Mouse (Mus musculus): ENCODE results near the gene Man2b2.
A peak's percentile ranks its signal among the peaks of the same experiment; 100 is the strongest.

Man2b2 gene

DNA sequence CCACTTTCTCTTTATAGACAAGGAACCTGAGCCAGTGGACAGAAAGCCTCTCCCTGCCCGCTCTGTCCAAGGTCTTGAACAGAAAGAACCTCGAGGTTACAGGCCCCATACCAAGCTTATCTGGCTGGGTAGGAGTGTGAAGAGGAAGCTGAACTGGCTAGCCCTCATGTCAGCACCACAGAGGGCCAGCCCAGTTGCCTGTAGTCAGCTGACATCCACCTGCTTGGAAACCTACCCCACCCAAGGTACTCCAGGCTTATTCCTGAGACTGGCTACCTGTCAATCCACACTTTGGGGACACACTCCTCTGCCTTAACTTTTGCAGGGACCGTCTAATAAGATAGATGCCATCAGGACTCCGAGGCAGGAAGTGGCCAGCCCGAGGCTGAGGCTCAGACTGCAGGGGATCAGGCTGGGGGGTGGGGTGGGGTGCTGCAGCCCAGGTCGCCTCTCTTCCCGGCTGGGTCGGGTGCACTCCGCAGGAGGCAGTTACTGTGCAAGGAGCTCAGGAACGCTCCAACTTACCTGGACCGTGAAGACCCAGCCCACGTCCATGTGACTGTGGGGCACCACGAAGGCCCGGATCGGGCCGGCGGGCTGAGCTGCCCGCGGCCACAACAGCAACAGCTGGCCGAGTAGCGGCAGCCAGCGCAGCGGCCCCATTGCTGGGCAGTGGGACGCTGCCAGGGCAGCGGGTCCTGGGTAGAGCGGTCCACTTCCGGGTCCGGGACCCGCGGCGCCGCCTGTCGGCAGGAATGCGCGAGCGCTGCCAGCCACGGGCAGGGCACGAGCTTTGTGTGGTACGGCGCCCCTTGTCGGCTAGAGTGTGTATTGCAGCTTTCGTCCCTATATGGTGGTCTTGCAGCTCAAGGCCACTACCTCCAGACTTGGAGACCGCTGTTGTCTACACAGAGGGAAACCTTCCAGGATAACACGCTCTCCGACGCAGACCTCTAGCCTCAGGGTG lies at the start of gene Man2b2:
Gene Man2b2 (minus strand): TSS at position 741 of the 967 bp plus-strand sequence.
- DNase-seq, result peak; percentile 93 to 98

DNA sequence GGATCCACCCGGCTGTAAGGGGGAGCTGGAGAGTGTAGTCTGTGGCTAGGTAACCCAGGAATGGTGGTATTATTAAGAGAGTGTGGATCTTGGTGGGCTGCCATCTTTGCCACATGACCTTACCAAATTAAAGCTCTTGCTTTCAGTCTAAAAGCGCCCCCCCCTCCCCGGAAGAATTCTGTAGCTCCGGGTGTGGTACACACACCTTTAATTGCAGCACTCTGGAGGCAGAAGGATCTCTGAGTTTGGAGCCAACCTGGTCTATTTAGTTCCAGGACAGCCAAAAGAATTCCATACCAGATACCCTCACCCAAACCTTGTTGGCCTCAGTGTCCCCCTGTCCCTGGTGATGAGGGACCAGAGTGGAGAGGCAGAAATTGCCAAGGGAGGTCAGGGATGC lies 48.3 kb upstream of the Man2b2 start:
- DNase-seq, result peak in 1 of 2 experiments; percentile 24

DNA sequence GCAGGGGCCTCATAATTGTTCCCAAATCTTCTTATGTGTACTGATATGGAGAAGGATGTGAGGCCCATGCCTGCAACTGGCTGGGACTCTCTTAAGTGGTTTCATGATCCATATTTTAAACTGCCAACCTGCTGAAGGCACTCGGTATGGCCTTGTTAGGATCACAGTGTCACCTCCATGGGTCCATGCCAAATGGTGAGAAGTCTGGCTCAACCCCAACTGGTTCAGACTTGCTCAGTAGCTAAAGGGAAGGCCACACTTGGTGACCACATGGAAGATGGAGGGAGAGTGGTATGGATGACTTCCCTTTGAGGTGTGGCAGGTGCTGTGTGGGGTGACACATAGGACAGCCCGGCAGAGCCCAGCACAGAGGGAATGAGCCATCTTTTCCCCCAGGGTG lies 47.2 kb upstream of the Man2b2 start:
- peak; percentile 67 to 72 for DNase-seq

DNA sequence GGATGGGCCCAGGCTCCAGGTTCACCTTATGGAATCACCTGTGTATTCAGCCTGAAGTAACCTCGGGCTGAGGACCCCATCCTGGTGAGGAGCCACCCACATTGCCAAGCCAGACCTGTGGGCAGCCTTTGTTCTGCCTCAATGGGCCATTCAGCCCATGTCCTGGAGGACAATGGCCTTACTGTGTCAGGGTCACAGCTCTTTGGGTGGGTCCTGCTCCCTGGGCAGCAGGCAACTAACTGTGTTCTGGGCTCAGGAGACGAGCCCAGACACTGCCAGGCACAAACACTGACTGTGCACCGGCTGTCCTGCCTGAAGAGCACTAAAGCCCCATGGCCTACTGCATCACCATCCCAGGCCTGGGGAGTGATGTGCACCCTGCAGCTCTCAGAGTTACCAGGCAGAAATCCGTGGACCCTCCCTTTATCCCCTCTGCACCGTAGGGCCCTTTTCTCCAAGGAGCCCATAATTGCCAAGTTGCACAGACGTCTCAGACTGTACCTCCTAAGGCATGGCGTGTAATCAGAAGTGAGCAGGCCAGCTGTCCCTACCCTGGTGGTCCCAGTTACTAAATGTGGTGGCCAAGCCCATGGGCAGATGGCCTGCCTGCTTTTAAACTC lies 46.4 kb upstream of the Man2b2 start:
- peak; percentile 42 to 69 for DNase-seq

- peak; percentile 37 to 58 for DNase-seq
Measured at GRCm38 (mm10) chr5:36875956-36876355, 45.5 kb upstream of the Man2b2 start.

GRCm38 (mm10) chr5:36870916-36871315 lies 40.5 kb upstream of the Man2b2 start:
- peak in 1 of 2 experiments; percentile 14 for DNase-seq

DNA sequence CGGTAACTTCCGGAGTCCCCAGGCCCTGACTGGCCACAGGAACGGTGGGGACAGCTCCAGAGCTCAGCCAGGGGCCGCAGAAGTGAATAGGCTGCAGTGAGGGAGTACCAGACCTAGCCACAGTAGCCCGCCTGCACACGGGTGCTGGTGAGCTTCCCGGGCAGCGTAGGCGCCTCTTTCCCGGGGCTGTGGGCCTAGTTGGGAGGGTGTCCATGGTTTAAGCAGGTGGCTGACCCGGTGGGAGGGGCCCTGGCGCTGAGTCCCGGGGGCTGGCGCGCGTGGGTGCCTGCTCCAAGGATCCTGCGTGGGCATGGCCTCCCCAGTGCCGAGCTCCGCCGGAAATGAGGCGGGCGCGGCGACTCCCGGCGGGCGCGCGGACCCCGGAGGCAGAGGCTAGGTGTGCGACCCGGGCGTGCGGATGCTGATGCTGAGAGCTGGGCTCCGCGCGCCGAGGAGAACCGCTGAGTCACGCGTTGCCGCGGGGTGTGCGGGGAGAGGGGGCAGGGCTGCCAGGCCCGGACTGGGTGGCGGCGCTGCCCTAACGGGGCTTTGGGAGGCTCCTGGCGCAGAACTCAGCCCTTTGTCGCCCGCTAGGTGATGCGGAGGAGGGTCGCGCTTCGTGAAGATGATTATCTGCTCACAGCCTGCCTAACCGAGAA lies 39.3 kb upstream of the Man2b2 start:
- DNase-seq, result peak; percentile 78 to 82

DNA sequence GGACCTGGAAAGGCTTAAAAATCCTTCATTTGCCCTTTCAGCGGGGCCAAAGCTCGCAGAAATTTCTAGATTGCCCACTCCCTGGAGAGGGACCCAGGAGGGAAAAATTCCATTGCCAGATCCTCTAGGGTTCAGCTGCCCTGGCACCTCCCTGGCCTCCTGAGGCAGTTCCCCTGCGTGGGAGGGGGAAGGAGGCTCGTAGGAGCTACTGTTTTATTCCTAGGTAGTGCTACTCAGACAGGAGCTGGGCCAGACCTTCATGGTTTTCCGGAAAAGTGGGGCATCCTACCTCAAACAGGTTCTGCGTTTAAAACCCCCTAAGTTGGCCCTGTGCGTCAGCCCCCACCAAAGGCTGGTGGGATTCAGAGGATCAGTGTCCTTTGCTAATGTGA lies 38.7 kb upstream of the Man2b2 start:
- DNase-seq, result peak; percentile 71 to 73

- DNase-seq, result peak; percentile 76 to 85
Measured at GRCm38 (mm10) chr5:36868266-36869090, 38.0 kb upstream of the Man2b2 start, which contains the start of gene Ppp2r2c. TSS of gene Ppp2r2c (plus strand) at chr5:36868513.

- DNase-seq, result peak; percentile 41 to 49
Measured at GRCm38 (mm10) chr5:36867561-36867960, 37.1 kb upstream of the Man2b2 start.

DNA sequence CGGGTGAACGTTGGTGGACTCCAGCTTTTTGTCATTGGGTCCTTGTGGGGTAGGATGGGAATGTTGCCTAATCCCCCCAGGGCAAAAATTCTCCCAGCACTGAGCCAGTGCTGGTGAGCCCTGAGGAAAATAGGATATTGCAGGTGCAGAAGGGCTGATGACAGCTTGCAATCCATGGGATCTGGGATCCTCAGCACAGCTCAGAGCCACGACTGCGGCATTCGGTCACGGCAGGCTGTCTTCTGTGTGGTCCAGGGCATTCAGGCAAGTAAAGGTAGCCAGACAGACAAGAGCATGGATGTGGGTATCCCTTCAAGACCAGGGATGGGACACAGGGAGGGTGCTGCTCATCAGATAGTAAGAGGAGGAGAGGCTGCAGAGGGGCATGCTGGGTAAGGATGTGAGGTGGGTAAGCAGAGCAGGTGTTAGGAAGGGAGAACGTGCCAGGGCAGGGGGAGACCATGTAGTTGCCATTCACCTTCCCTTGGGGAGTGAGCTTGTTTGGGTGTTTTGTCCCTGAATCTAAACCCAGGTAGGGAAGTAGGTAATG lies 36.3 kb upstream of the Man2b2 start:
- DNase-seq, result peak; percentile 46 to 56

- peak; percentile 50 to 71 for DNase-seq
Measured at GRCm38 (mm10) chr5:36861084-36861483, 30.6 kb upstream of the Man2b2 start.

DNA sequence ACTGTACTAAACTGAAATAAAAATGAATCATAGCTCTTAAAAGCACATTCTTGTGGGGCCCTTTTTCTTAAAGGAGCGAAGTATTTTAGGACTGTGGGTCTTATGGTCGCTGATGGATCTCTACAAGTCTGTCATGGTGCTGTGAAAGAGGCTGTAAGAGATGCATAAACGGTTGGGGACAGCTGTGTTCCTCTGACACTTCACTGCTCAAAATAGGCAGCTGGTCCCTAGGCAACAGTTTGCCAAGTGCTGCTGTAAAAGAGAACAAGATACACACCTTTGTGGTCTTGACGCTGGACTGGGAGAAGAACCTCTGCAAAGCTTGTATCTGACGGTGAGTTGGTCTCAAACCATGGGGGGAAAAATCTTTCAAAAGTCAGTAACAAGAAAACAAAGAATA lies 27.1 kb upstream of the Man2b2 start:
- no peak for DNase-seq

- no peak for DNase-seq
Measured at GRCm38 (mm10) chr5:36856529-36856928, 26.1 kb upstream of the Man2b2 start.

- no peak for DNase-seq
Measured at GRCm38 (mm10) chr5:36855180-36855579, 24.7 kb upstream of the Man2b2 start.

GRCm38 (mm10) chr5:36851572-36851971 lies 21.1 kb upstream of the Man2b2 start:
- DNase-seq, result no peak

- no peak for DNase-seq
Measured at GRCm38 (mm10) chr5:36844490-36844889, 14.0 kb upstream of the Man2b2 start.

DNA sequence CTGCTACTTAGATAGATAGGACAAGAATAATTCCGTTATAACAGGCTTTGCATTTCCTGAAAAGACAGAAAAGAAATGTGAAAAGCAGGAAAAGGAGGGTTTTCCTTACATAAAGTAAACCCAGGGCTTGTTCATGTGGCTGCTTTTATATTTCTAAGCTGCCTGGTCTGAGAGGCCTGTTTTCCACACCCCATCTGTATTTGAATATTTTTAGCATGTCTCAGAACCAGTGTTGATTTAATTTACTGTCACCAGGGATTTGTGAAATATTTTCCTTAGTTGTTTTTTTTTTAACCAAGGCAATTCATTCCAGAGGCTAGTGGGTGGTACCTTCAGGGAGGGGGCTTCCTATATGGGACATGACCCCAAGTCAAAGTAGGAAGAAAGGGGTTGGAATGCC lies 11.2 kb upstream of the Man2b2 start:
- no peak for DNase-seq

GRCm38 (mm10) chr5:36840092-36840491 lies 9.6 kb upstream of the Man2b2 start:
- DNase-seq, result peak; percentile 37 to 44

DNA sequence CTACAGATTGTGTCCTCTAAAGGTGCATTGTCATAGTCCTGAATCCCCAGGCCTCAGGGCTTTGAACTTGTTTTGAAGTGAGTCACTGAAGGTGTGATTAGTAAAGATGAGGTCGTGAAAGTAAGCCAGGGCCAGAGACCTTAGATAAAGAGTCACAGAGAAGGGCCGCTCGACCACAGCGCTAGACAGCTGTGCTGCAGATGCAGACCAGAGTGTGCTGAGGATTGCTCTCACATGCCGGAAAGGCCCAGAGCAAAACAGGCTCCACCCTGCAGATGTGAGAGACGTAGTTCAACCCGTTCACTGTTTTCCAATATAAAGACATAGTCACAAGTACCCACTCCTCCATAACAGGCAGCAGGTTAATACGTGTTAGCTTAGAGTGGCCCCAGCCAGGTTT lies 9.1 kb upstream of the Man2b2 start:
- no peak for DNase-seq

DNA sequence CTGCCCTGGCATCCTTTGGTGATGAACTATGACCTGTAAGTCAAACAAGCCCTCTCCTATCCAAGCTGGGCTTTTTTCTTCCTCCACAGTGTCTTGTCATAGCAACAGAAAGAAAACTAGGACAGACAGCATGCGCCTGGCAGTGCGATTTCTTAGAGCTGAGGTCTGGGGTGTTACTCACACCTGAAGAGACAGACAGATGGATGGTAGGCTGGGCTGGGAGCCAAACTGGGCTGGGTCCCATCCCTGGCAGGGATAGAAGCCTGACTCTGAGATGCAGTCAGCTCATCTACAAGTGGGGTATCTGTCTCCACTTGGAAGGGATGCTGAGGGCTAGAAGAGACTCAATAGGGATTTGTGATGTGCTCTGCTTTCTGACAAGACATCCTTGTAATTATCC lies 8.6 kb upstream of the Man2b2 start:
- peak; percentile 96 to 97 for DNase-seq

GRCm38 (mm10) chr5:36835933-36836332 lies 5.5 kb upstream of the Man2b2 start:
- DNase-seq, result peak; percentile 93 to 95
